Mouse (Mus musculus): Measurements from ENCODE around the gene Sec16a. TPM values are rescaled to one million over a fixed set of nuclear protein-coding genes. Genes with fewer than 3 reads are reported as not detected.

The Sec16a gene
- total RNA-seq, 1 experiment from 2014 or later = 40.0 TPM

- ATAC-seq (replicated peaks; ENCODE audit: insufficient number of reproducible peaks, low FRiP score, low TSS enrichment, poor library complexity, severe bottlenecking) = no peak
Observed at GRCm38 (mm10) chr2:26362991-26363390, 82.0 kb downstream of the Sec16a start.

GRCm38 (mm10) chr2:26360772-26361171 lies 84.2 kb downstream of the Sec16a start, which contains the start of gene Card9:
Card9 (minus strand) TSS chr2:26360918.
- ATAC-seq (replicated peaks; ENCODE audit: insufficient number of reproducible peaks, low FRiP score, low TSS enrichment, poor library complexity, severe bottlenecking) = peak; percentile 77

- ATAC-seq (replicated peaks; ENCODE audit: insufficient number of reproducible peaks, low FRiP score, low TSS enrichment, poor library complexity, severe bottlenecking) = peak; percentile 51
Observed at GRCm38 (mm10) chr2:26359983-26360382, 85.0 kb downstream of the Sec16a start.

Other genes with a start within 250 kb of the Sec16a start
- not detected in 3 replicates for gene Lhx3, start 236.9 kb downstream of the Sec16a start, total RNA-seq (2017)
- gene Qsox2, start 207.7 kb downstream of the Sec16a start, total RNA-seq (2017) = 2.8 to 5.5 TPM (median 3.6 TPM) in 3 replicates
- not detected in 3 replicates for gene Ccdc187, start 150.7 kb downstream of the Sec16a start, total RNA-seq (2017)
- 10.2 to 26.9 TPM (median 12.7 TPM) in 3 replicates for gene Gpsm1, start 129.7 kb downstream of the Sec16a start, total RNA-seq (2017)
- 3.4 to 8.6 TPM (median 3.7 TPM) in 3 replicates for gene Dnlz, start 93.1 kb downstream of the Sec16a start, total RNA-seq (2017)
- gene Card9, start 84.3 kb downstream of the Sec16a start, total RNA-seq (2017) = 82.3 to 116 TPM (median 106 TPM) in 3 replicates
- 29.6 to 63.7 TPM (median 31.7 TPM) in 3 replicates for gene Snapc4, start 64.6 kb downstream of the Sec16a start, total RNA-seq (2017)
- gene Entr1, start 55.9 kb downstream of the Sec16a start, total RNA-seq (2017) = 83.7 to 122 TPM (median 118 TPM) in 3 replicates
- gene Pmpca, start 55.9 kb downstream of the Sec16a start, total RNA-seq (2017) = 54.9 to 68.4 TPM (median 59.0 TPM) in 3 replicates
- gene Inpp5e, start 36.0 kb downstream of the Sec16a start, total RNA-seq (2017) = 6.1 to 17.0 TPM (median 8.7 TPM) in 3 replicates
- 11.6 to 22.2 TPM (median 13.8 TPM) in 3 replicates for gene Notch1, start 71.4 kb upstream of the Sec16a start, total RNA-seq (2017)
- gene Egfl7, start 134.8 kb upstream of the Sec16a start, total RNA-seq (2017) = not detected in 3 replicates
- not detected in 3 replicates for gene Gm20532, start 141.4 kb upstream of the Sec16a start, total RNA-seq (2017)
- gene Agpat2, start 159.2 kb upstream of the Sec16a start, total RNA-seq (2017) = 24.2 to 27.3 TPM (median 25.1 TPM) in 3 replicates
- 2.1 to 4.9 TPM in 2 of 3 replicates, not detected in the other for gene Fam69b, start 183.2 kb upstream of the Sec16a start, total RNA-seq (2017)
- 1.3 TPM in 1 of 3 replicates, not detected in the others for gene Lcn4, start 226.1 kb upstream of the Sec16a start, total RNA-seq (2017)

All from monocyte, adult 5-6 weeks (primary cell).